Mouse (Mus musculus) v-Abl transformed pro-B cells (cell line): ENCODE data around the gene Slc44a4.
"Not testable (repeated sequence)": the region's sequence is repeated elsewhere in the genome, so short reads cannot be mapped to it uniquely, and the experiment has no call there.

Experiments
- in situ Hi-C, 2 experiments: fragments of 400-800 bp; cut with MboI; formaldehyde crosslinking; loops; one replicate each; pipeline ENCODE4 v1.15.1; 2025; ENCODE audit not compliant: unreplicated experiment in 2 of 2

Slc44a4 gene

GRCm38 (mm10) chr17:34898706-34899052 lies 15.6 kb upstream of the Slc44a4 start:
- in situ Hi-C loops, result no loop called here

GRCm38 (mm10) chr17:34899053-34899889 lies 15.0 kb upstream of the Slc44a4 start:
- in situ Hi-C loops, result no loop called here

- in situ Hi-C loops, result no loop called here
These were observed 14.4 kb upstream of the Slc44a4 start for GRCm38 (mm10) chr17:34899890-34900243.

- in situ Hi-C loops, result not testable (repeated sequence)
These were observed 13.4 kb upstream of the Slc44a4 start for GRCm38 (mm10) chr17:34900826-34901225.

- in situ Hi-C loops, result not testable (repeated sequence)
These were observed 12.3 kb upstream of the Slc44a4 start for GRCm38 (mm10) chr17:34901948-34902347.

- in situ Hi-C loops, result no loop called here
These were observed 11.4 kb upstream of the Slc44a4 start for GRCm38 (mm10) chr17:34902895-34903294.

- in situ Hi-C loops, result loop anchor here (5.0 to 10.0 kb wide), 5 partner anchors 36 to 266 kb away; partner anchors contain the start of genes Lsm2 (in 2 of the 2), Atf6b (in 1 of the 2) and Fkbpl (in 1 of the 2)
These were observed 3.3 kb upstream of the Slc44a4 start for GRCm38 (mm10) chr17:34910982-34911381.

- in situ Hi-C loops, result loop anchor here (5.0 to 10.0 kb wide), 5 partner anchors 35 to 267 kb away; partner anchors contain the start of genes Lsm2 (in 2 of the 2), Atf6b (in 1 of the 2) and Fkbpl (in 1 of the 2)
These were observed 2.3 kb upstream of the Slc44a4 start for GRCm38 (mm10) chr17:34911945-34912351.

GRCm38 (mm10) chr17:34915410-34915831 lies 1.2 kb downstream of the Slc44a4 start:
- in situ Hi-C loops, result loop anchor here (10.0 kb wide), 2 partner anchors 69 to 271 kb away; partner anchors contain the start of genes Atf6b (in 1 of the 2), Fkbpl (in 1 of the 2) and Lsm2 (in 1 of the 2)

GRCm38 (mm10) chr17:34916316-34916715 lies 2.0 kb downstream of the Slc44a4 start:
- in situ Hi-C loops, result loop anchor here (10.0 kb wide), 2 partner anchors 68 to 272 kb away; partner anchors contain the start of genes Atf6b (in 1 of the 2), Fkbpl (in 1 of the 2) and Lsm2 (in 1 of the 2)

GRCm38 (mm10) chr17:34917188-34917587 lies 2.9 kb downstream of the Slc44a4 start:
- in situ Hi-C loops, result loop anchor here (10.0 kb wide), 2 partner anchors 68 to 272 kb away; partner anchors contain the start of genes Atf6b (in 1 of the 2), Fkbpl (in 1 of the 2) and Lsm2 (in 1 of the 2)

- in situ Hi-C loops, result no loop called here
These were observed 8.7 kb downstream of the Slc44a4 start for GRCm38 (mm10) chr17:34922939-34923338.

- in situ Hi-C loops, result no loop called here
These were observed 10.0 kb downstream of the Slc44a4 start for GRCm38 (mm10) chr17:34924258-34924657.

- in situ Hi-C loops, result loop anchor here in 1 of 2 experiments (25.0 kb wide), 1 partner anchor 290 kb away; the partner anchor contains the start of genes Atf6b, Fkbpl, Ppt2 and Prrt1
These were observed 13.2 kb downstream of the Slc44a4 start for GRCm38 (mm10) chr17:34927306-34928019.

- in situ Hi-C loops, result loop anchor here in 1 of 2 experiments (25.0 kb wide), 1 partner anchor 292 kb away; the partner anchor contains the start of genes Atf6b, Fkbpl, Ppt2 and Prrt1
These were observed 14.6 kb downstream of the Slc44a4 start for GRCm38 (mm10) chr17:34928841-34929240.

GRCm38 (mm10) chr17:34931061-34931734 lies 16.9 kb downstream of the Slc44a4 start, which contains the start of gene Neu1:
Gene Neu1, plus strand, starts transcription at chr17:34931253.
- in situ Hi-C loops, result loop anchor here in 1 of 2 experiments (25.0 kb wide), 1 partner anchor 294 kb away; the partner anchor contains the start of genes Atf6b, Fkbpl, Ppt2 and Prrt1

- in situ Hi-C loops, result loop anchor here in 1 of 2 experiments (25.0 kb wide), 1 partner anchor 294 kb away; the partner anchor contains the start of genes Atf6b, Fkbpl, Ppt2 and Prrt1
These were observed 17.5 kb downstream of the Slc44a4 start for GRCm38 (mm10) chr17:34931735-34932098.

GRCm38 (mm10) chr17:34932287-34932686 lies 18.0 kb downstream of the Slc44a4 start:
- in situ Hi-C loops, result loop anchor here in 1 of 2 experiments (25.0 kb wide), 1 partner anchor 295 kb away; the partner anchor contains the start of genes Atf6b, Fkbpl, Ppt2 and Prrt1

- in situ Hi-C loops, result loop anchor here in 1 of 2 experiments (25.0 kb wide), 1 partner anchor 297 kb away; the partner anchor contains the start of genes Atf6b, Fkbpl, Ppt2 and Prrt1
These were observed 19.8 kb downstream of the Slc44a4 start for GRCm38 (mm10) chr17:34934031-34934430.
